Mouse (Mus musculus) retina, adult 2 months (tissue): ENCODE data around the gene 6720489N17Rik.
A peak's percentile ranks its signal among the peaks of the same experiment; 100 is the strongest.
"Not testable (repeated sequence)": the region's sequence is repeated elsewhere in the genome, so short reads cannot be mapped to it uniquely, and the experiment has no call there.

Source experiments
- DNase-seq: peaks from one replicate; pipeline ENCODE4 v3.0.0-alpha.2; 2012; ENCODE audit warnings: low read depth, low spot score

6720489N17Rik gene

DNA sequence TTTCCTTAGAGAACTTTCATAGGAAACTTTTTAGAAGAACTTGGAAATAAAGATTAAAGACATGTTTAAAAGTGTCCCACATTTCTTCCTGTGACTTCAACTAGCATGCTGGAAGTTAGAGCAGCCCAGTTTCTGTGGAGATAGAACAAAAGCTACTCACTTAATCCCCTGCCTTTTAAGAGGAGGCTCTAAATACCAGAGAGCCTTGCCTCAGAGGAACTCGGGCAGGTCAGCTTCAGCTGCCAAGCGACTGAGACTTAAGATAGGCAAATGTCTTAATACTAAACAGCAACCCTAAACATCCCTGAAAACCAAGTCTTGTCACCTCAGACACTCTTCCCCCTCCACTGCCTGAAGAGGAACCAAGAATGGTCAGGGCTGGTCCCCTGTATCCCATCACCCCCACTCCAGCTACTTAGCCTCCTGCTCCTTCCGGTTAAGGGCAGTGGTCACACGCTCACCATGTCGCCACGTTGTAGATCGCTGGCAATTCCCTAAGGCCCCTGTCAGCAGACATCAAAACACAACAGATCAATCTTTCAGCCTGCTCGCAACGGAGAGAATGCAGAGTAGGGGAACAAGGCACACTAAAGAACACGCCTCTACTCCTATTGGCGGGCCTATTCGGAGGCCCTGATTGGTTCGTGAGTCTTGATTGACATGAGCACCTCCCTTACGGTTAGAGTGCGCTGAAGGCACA lies at the start of gene 6720489N17Rik:
Gene 6720489N17Rik (minus strand): TSS at position 606 of the 700 bp plus-strand sequence.
- DNase-seq = peak; percentile 69

GRCm38 (mm10) chr13:62653369-62653743 lies 29.4 kb upstream of the 6720489N17Rik start:
- no peak for DNase-seq

DNA sequence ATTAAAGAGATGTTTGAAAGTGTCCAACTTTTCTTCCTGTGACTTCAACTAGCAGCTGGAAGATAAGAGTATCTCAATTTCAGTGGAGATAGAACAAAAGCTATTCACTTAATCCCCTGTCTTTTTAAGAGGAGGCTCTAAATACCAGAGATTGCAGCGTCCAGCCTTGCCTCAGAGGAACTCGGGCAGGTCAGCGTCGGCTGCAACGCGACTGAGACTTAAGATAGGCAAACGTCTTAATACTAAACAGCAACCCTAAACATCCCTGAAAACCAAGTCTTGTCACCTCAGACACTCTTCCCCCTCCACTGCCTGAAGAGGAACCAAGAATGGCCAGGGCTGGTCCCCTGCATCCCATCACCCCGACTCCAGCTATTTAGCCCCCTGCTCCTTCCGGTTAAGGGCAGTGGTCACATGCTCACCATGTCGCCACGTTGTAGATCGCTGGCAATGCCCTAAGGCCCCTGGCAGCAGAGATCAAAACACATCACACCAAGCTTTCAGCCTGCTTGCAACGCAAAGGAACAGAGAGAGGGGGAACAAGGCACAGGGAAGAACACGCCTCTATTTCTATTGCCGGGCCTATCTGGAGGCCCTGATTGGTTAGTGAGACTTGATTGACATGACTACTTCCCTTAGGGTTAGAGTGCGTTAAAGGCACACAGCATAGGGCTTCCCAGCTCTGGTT lies 28.8 kb upstream of the 6720489N17Rik start:
- peak; percentile 59 for DNase-seq

DNA sequence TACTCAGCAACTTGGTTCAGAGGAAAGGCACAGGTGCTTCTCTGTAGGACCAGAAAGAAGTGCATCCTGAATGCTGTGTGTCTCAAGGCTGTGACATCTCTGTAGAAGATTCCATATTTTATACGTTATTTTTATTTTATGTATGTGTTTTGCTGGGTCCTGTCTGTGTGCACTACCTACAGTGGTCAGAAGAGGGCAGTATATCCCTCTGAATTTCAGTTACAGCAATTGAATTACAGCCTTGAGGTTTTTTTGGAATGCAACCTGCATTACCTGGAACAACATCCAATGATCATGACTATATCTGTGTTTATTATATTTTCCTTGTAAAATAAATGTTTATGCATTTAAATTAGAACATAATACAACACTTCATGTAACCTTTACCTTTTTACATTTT lies 3.1 kb upstream of the 6720489N17Rik start:
- peak; percentile 13 for DNase-seq

DNA sequence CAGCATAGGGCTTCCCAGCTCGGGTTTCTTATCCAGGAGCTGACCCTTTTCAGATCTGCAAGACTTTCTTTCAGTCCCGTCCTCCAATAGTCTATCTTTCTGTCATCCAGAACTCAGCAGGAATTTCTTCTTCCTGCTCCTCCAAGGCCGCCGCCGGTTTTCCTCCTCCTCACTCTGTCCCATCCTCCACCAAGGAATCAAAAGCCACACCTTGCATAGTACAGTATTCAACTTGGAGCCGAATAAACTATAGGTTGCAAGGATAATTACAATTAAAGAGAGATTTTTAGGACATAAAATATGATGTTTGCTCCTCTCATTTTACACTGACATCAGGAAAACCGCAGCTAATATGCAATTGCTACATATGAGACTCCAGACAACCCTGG lies 289 bp upstream of the 6720489N17Rik start:
- DNase-seq = not testable (repeated sequence)

DNA sequence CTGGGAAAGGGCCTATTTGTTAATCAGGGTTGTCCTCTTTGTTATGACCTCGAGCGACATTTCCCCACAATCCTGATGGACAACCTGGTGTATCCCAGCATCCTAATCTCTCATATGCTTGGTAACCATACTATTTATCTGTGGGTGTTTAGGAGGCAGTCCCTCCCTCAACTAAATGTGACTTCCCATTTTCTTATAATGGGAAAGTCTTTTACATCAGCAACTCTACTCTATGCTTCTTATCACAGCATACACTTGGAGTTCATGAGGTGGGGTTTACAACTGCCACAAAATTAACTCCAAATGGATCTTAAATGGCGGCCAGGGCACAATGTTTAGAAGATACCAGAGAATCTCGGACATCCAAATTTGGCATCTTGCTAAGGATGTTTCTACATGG lies 6.5 kb downstream of the 6720489N17Rik start:
- not testable (repeated sequence) for DNase-seq

GRCm38 (mm10) chr13:62571099-62571498 lies 52.9 kb downstream of the 6720489N17Rik start, which contains the start of gene Zfp934:
Gene Zfp934 (minus strand): TSS chr13:62571199.
- DNase-seq = not testable (repeated sequence)

DNA sequence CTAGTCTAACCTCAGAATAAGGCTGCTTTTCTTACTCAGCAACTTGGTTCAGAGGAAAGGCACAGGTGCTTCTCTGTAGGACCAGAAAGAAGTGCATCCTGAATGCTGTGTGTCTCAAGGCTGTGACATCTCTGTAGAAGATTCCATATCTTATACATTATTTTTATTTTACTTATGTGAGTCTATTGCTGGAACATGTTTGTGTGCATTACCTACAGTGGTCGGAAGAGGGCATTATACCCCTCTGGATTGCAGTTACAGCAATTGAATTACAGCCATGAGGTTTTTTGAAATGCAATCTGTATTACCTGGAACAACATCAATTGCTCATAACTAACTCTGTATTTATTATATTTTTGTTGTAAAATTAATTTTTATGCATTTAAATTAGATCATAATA lies 62.3 kb downstream of the 6720489N17Rik start:
- DNase-seq = not testable (repeated sequence)

DNA sequence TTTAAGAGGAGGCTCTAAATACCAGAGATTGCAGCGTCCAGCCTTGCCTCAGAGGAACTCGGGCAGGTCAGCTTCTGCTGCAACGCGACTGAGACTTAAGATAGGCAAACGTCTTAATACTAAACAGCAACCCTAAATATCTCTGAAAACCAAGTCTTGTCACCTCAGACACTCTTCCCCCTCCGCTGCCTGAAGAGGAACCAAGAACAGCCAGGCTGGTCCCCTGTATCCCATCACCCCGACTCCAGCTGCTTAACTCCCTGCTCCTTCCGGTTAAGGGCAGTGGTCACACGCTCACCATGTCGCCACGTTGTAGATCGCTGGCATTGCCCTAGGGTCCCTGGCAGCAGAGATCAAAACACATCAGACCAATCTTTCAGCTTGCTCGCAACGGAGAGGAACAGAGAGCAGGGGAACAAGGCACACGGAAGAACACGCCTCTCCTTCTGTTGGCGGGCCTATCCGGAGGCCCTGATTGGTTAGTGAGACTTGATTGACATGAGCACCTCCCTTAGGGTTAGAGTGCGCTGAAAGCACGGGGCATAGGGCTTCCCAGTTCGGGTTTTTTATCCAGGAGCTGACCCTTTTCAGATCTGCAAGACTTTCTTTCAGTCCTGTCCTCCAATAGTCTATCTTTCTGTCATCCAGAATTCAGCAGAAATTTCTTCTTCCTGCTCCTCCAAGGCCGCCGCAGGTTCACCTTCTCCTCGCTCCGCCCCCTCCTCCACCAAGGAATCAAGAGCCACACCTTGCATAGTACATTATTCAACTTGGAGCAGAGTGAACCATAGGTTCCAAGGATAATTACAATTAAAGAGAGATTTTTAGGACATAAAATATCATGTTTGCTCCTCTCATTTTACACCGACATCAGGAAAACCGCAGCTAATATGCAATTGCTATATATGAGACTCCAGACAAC lies 65.5 kb downstream of the 6720489N17Rik start, which contains the start of gene Zfp935:
Gene Zfp935 (minus strand): TSS at position 323 of the 922 bp plus-strand sequence.
- peak; percentile 4 for DNase-seq
